Mouse (Mus musculus) limb, embryonic 12.5 days (tissue): ENCODE data around the gene Gm44790. TPM values are rescaled to one million over a fixed set of nuclear protein-coding genes. Genes with fewer than 3 reads are reported as not detected.

ENCODE experiments used
- ATAC-seq: fragments of 200-750 bp; cut with Nextera tagmentation; 2 replicates; pipeline ENCODE4 v1.8.0; 2017; ENCODE audit warnings: low read depth, moderate TSS enrichment; ENCODE audit not compliant: insufficient number of reproducible peaks, insufficient read depth, low FRiP score, low TSS enrichment
- H3K27ac ChIP-seq: fragments of 300-500 bp; sonication (generic); 2 replicates; pipeline ENCODE4 v1.5.1; 2016; ENCODE audit warnings: mild to moderate bottlenecking, moderate library complexity
- H3K27me3 ChIP-seq: fragments of 300-500 bp; sonication (generic); 2 replicates; pipeline ENCODE4 v1.6.1; 2016; ENCODE audit warnings: mild to moderate bottlenecking, moderate library complexity
- H3K36me3 ChIP-seq: fragments of 300-500 bp; sonication (generic); 2 replicates; pipeline ENCODE4 v1.6.1; 2016; ENCODE audit warnings: mild to moderate bottlenecking, moderate library complexity
- H3K4me1 ChIP-seq: fragments of 300-500 bp; sonication (generic); replicated peaks from 2 replicates; pipeline ENCODE4 v1.6.1; 2016
- H3K4me2 ChIP-seq: fragments of 300-500 bp; sonication (generic); 2 replicates; pipeline ENCODE4 v1.6.1; 2016; ENCODE audit warnings: mild to moderate bottlenecking, moderate library complexity
- H3K4me3 ChIP-seq: fragments of 300-500 bp; sonication (generic); replicated peaks from 2 replicates; pipeline ENCODE4 v1.5.1; 2016; ENCODE audit warnings: mild to moderate bottlenecking
- H3K9ac ChIP-seq: fragments of 300-500 bp; sonication (generic); replicated peaks from 2 replicates; pipeline ENCODE4 v1.6.1; 2016; ENCODE audit warnings: mild to moderate bottlenecking, moderate library complexity
- H3K9me3 ChIP-seq: fragments of 300-500 bp; sonication (generic); 2 replicates; pipeline ENCODE4 v1.6.1; 2016; ENCODE audit warnings: mild to moderate bottlenecking, moderate library complexity
- WGBS: fragments of 180-500 bp; shearing (Covaris S2); methylation state at CpG from one replicate; pipeline ENCODE4 v1.1.7; 2016; 5-methylcytosine and 5-hydroxymethylcytosine counted together
- polyA plus RNA-seq: library from polyadenylated mRNA; unstranded; fragments of >200 nt; fragmentation: Nextera tagmentation; extraction: Ambion mirVana; gene quantifications from 2 replicates; pipeline ENCODE4 v1.2.1, GENCODE M21; 2016

The Gm44790 gene
- polyA plus RNA-seq, 1 experiment from 2014 or later, result not detected

DNA sequence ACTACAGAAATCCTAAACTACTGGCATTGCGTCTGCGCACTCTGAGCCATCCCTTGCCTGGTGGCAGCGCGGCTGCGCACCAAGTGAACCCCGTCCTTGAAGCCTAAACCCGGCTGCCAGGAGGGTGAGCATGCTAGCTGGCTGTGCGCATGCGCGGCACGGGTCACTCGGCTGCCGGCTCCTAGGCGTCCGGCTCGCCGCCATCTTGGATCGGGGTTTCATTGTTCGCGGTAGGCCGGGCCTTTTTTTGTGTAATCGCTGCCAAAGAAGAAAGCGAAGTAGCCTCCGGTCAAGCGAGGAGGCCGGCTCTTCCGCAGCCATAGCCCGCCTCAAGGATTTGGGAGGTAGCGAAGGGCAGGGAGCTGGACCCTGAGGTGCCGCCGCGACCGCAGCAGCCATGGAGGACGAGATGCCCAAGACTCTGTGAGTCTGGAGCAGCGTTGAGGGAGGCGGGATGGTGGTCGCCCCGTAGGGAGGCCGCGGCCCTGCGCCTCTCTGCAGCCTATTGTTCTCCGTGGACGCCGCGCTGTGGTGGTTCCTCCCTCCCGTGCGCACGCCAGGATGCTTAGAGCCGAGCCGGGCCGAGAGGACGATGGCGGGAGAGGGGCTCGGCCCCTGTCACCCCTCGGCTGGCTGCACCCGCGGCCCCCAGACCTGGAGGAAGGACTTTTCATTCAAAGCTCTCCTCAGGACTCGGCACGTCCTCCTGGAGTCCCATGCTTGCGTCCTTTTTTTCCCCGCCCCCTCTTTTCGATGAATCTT lies 22.2 kb upstream of the Gm44790 start, which contains the start of gene Tia1:
Gene Tia1, plus strand, starts transcription at position 120 of the 762 bp plus-strand sequence.
- peak; percentile 92 for ATAC-seq
- Histone ChIP-seq H3K4me2 (peak within 1 kb of the TSS; percentile 62), H3K9me3 (no peaks in the 10 kb centered on the region), H3K27ac (peak within 1 kb of the TSS; percentile 100), H3K27me3 (0 out of 2 replicates have a peak, but pooled peaks cover 3% of the 10 kb centered on the region), H3K9ac (peak within 1 kb of the TSS; percentile 99), H3K4me3 (peak within 1 kb of the TSS; percentile 85), H3K4me1 (peaks cover 10% of the 10 kb centered on the region), H3K36me3 (peaks cover 15% of the 10 kb centered on the region)
- under 1% methylated on average over 61 of the region's 62 CpGs for whole genome bisulfite sequencing

GRCm38 (mm10) chr6:86404996-86405395 lies 21.5 kb upstream of the Gm44790 start:
- peaks cover 22% of the 10 kb centered on the region for H3K36me3 ChIP-seq
- WGBS, result 1% methylated on average over 11 of the region's 11 CpGs
- peak overlapping the region; percentile 99 for H3K9ac ChIP-seq
- H3K27me3 ChIP-seq, result 0 out of 2 replicates have a peak, but pooled peaks cover 1% of the 10 kb centered on the region
- peak overlapping the region; percentile 62 for H3K4me2 ChIP-seq
- peak overlapping the region; percentile 85 for H3K4me3 ChIP-seq
- no peak for ATAC-seq
- peaks cover 10% of the 10 kb centered on the region for H3K4me1 ChIP-seq
- H3K9me3 ChIP-seq, result no peaks in the 10 kb centered on the region
- H3K27ac ChIP-seq, result peak overlapping the region; percentile 100

DNA sequence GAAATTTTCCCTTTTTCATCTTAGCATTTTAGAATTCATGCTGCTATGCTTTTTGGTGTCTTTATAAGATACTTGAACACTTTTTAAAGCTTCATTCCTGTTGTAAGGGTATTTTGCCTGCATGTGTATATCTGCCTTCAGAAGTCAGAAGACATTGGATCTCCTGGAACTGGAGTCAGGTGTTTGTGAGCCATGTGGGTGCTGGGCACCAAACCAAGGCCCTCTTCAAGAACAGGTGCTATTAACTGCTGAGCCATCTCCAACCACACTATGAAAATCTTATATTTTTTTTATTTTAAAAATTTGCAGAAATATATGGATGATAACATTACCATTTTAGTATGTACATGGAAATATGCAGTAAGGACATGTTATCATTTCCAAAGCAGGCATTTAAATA lies 20.2 kb upstream of the Gm44790 start:
- peak overlapping the region; percentile 22 for H3K4me3 ChIP-seq
- no peak overlapping the region for H3K9ac ChIP-seq
- no peak for ATAC-seq
- peak overlapping the region; percentile 62 for H3K4me2 ChIP-seq
- H3K27ac ChIP-seq, result no peak overlapping the region
- H3K4me1 ChIP-seq, result peaks cover 10% of the 10 kb centered on the region
- H3K9me3 ChIP-seq, result no peaks in the 10 kb centered on the region
- no peaks in the 10 kb centered on the region for H3K27me3 ChIP-seq
- H3K36me3 ChIP-seq, result peaks cover 23% of the 10 kb centered on the region

- Histone ChIP-seq H3K27ac (no peak overlapping the region), H3K4me1 (no peaks in the 10 kb centered on the region), H3K9ac (no peak overlapping the region), H3K4me2 (no peak overlapping the region), H3K9me3 (no peaks in the 10 kb centered on the region), H3K4me3 (no peak overlapping the region), H3K27me3 (no peaks in the 10 kb centered on the region), H3K36me3 (peaks cover 81% of the 10 kb centered on the region)
- ATAC-seq, result no peak
- WGBS, result 89% methylated on average over 6 of the region's 6 CpGs
Observed at GRCm38 (mm10) chr6:86418711-86419110, 7.7 kb upstream of the Gm44790 start.

- ATAC-seq, result no peak
- Histone ChIP-seq H3K4me2 (no peak overlapping the region), H3K9me3 (no peaks in the 10 kb centered on the region), H3K4me3 (no peak overlapping the region), H3K27me3 (no peaks in the 10 kb centered on the region), H3K36me3 (peaks cover 81% of the 10 kb centered on the region), H3K4me1 (no peaks in the 10 kb centered on the region), H3K9ac (no peak overlapping the region), H3K27ac (no peak overlapping the region)
- 86% methylated on average over 3 of the region's 3 CpGs for WGBS
Observed at GRCm38 (mm10) chr6:86419239-86419638, 7.2 kb upstream of the Gm44790 start.

- ATAC-seq, result no peak
- H3K27ac ChIP-seq, result no peak overlapping the region
- H3K36me3 ChIP-seq, result peaks cover 85% of the 10 kb centered on the region
- 78% methylated on average over 6 of the region's 6 CpGs for WGBS
- no peak overlapping the region for H3K4me3 ChIP-seq
- no peaks in the 10 kb centered on the region for H3K9me3 ChIP-seq
- H3K27me3 ChIP-seq, result no peaks in the 10 kb centered on the region
- no peaks in the 10 kb centered on the region for H3K4me1 ChIP-seq
- no peak overlapping the region for H3K4me2 ChIP-seq
- H3K9ac ChIP-seq, result no peak overlapping the region
Observed at GRCm38 (mm10) chr6:86420491-86420890, 6.0 kb upstream of the Gm44790 start.

- H3K4me2 ChIP-seq, result no peak overlapping the region
- WGBS, result 94% methylated on average over 3 of the region's 3 CpGs
- no peaks in the 10 kb centered on the region for H3K9me3 ChIP-seq
- H3K27me3 ChIP-seq, result no peaks in the 10 kb centered on the region
- no peaks in the 10 kb centered on the region for H3K4me1 ChIP-seq
- no peak overlapping the region for H3K27ac ChIP-seq
- no peak overlapping the region for H3K9ac ChIP-seq
- peaks cover 92% of the 10 kb centered on the region for H3K36me3 ChIP-seq
- ATAC-seq, result no peak
- no peak overlapping the region for H3K4me3 ChIP-seq
Observed at GRCm38 (mm10) chr6:86431531-86431930, 5.1 kb downstream of the Gm44790 start.

DNA sequence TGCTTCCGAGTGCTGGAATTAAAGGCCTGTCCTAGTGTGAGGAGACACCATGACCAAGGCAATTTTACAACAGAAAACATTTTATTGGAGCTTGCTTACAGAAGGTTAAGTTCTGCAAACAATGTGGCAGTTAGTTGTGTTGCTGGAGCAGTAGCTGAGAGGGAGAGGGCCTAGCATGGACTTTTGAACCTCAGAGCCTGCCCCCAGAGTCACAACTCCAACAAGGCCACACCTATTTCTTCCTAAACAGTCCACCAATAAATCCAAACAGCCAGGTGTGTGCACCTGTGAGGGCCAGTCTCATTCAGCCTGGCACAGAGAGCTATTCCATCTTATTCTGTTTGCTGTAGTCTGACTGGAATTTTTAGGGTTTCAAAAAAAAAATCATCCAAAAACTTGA lies 7.2 kb downstream of the Gm44790 start:
- no peak overlapping the region for H3K9ac ChIP-seq
- no peaks in the 10 kb centered on the region for H3K9me3 ChIP-seq
- 88% methylated on average over 1 of the region's 1 CpGs for WGBS
- no peak overlapping the region for H3K27ac ChIP-seq
- H3K4me3 ChIP-seq, result no peak overlapping the region
- H3K27me3 ChIP-seq, result no peaks in the 10 kb centered on the region
- H3K4me2 ChIP-seq, result no peak overlapping the region
- ATAC-seq, result no peak
- H3K4me1 ChIP-seq, result no peaks in the 10 kb centered on the region; the same call in 1 of the 2 replicates
- peaks cover 73% of the 10 kb centered on the region for H3K36me3 ChIP-seq

GRCm38 (mm10) chr6:86437711-86438110 lies 11.3 kb downstream of the Gm44790 start:
- H3K9ac ChIP-seq, result peak overlapping the region; percentile 82
- WGBS, result 3% methylated on average over 14 of the region's 14 CpGs
- peak overlapping the region; percentile 94 for H3K27ac ChIP-seq
- ATAC-seq, result no peak; the same call in 1 of the 2 replicates
- H3K4me2 ChIP-seq, result peak overlapping the region; percentile 84
- H3K4me3 ChIP-seq, result peak overlapping the region; percentile 80
- no peaks in the 10 kb centered on the region for H3K27me3 ChIP-seq
- H3K9me3 ChIP-seq, result no peaks in the 10 kb centered on the region
- H3K36me3 ChIP-seq, result peaks cover 49% of the 10 kb centered on the region
- H3K4me1 ChIP-seq, result peaks cover 7% of the 10 kb centered on the region

DNA sequence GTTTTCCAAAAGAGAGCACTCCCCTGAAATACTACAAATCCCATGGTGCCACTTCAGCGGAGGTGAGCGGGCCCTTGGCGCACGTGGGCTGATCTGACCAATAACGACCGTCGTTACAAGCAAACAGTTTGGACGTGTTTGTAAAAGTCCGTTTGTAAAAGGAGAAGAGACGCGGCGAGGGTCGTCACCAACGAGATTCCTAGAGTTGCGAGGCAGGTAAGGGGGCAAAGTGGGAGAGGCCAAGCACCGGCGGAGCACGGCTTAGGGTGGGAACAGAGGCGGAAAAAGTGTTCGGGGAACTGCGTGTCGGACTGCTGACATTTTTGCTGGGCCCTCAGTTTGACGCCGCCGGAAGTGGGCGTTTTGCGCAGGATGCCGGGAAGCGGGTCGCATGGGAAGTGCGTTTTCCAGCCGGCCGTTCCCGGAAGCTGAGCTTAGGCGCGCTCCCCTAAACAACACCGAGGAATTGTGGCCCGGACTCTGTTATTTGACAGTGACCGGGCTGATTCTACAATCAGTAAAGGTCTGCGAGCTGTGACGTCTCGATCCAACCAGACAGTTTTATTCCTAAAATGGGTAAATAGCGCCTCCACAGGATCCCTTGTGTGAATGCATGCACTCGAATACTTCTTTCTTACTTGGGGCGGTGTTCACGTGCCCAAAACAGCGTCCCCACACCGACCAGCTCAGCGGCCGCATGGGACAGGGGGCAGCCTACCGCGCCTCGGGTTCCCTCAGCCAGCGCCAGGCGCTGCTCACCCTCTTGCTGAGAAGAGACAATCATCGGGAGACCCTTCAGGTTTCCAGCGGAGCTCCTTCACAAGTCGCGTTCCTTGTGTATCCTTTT lies 12.0 kb downstream of the Gm44790 start, which contains the start of gene C87436:
Gene C87436, plus strand, starts transcription at position 103 of the 847 bp plus-strand sequence.
- Histone ChIP-seq H3K9ac (peak within 1 kb of the TSS; percentile 82), H3K9me3 (no peaks in the 10 kb centered on the region), H3K4me3 (peak within 1 kb of the TSS; percentile 80), H3K4me1 (peaks cover 7% of the 10 kb centered on the region), H3K27ac (peak within 1 kb of the TSS; percentile 94), H3K27me3 (no peaks in the 10 kb centered on the region), H3K4me2 (peak within 1 kb of the TSS; percentile 84), H3K36me3 (peaks cover 47% of the 10 kb centered on the region)
- WGBS, result under 1% methylated on average over 59 of the region's 59 CpGs
- peak; percentile 93 for ATAC-seq

DNA sequence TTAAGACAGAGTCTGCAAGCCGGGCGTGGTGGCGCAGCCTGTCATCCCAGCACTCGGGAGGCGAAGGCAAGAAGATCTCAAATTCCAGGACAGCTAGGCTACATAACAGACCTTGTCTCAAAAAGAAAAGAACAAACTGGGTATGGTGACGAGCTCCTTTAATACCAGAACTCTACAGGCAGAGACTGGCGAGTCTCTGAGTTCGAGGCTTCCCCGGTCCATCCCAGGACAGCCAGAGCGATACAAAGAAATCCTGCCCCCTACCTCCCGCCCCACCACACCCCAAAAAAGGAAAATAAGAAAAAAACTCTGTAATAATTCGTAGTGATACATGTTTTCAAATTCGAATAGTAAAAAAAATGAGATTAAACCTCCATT lies 12.7 kb downstream of the Gm44790 start:
- peak overlapping the region; percentile 80 for H3K4me3 ChIP-seq
- no peaks in the 10 kb centered on the region for H3K27me3 ChIP-seq
- WGBS, result 2% methylated on average over 13 of the region's 13 CpGs
- peaks cover 7% of the 10 kb centered on the region for H3K4me1 ChIP-seq
- peaks cover 47% of the 10 kb centered on the region for H3K36me3 ChIP-seq
- peak overlapping the region; percentile 82 for H3K9ac ChIP-seq
- H3K4me2 ChIP-seq, result peak overlapping the region; percentile 84
- H3K9me3 ChIP-seq, result no peaks in the 10 kb centered on the region
- peak overlapping the region; percentile 94 for H3K27ac ChIP-seq
- no peak for ATAC-seq
